Mouse (Mus musculus) skeletal muscle tissue, adult 2 months (tissue): ENCODE measurements around the gene Plek.
"Not testable (repeated sequence)": the region's sequence is repeated elsewhere in the genome, so short reads cannot be mapped to it uniquely, and the experiment has no call there.

Experiments
- DNase-seq: peaks from one replicate; pipeline ENCODE4 v3.0.0-alpha.2; 2012; ENCODE audit warnings: low read depth, low spot score

The Plek gene

GRCm38 (mm10) chr11:17051545-17052475 lies at the start of gene Plek, which contains the start of gene Cnrip1:
TSS of gene Plek (minus strand) at chr11:17052381.
TSS of gene Cnrip1 (plus strand) at chr11:17051586.
- peak; percentile 50 for DNase-seq

DNA sequence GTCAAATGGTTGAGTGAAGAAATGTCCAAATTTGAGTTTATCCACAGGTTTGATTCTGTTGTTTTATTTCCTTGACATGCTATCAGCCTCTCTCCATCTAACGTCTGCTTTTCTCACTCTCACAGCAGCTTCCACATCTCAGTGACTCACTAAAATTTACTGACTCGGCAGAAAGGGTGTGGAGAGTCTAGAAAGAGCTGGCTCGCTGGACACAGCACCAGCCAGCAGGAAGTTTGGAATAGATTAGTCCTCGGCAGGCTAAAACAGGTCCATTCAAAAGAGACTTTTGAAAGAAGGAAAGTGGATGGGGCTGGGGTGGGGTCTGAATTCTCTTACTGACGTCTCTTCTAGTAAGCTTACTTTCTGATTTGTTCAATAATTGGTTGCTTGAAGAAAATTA lies 33.9 kb upstream of the Plek start:
- DNase-seq = peak; percentile 27

- peak; percentile 82 for DNase-seq
Measured at GRCm38 (mm10) chr11:17083866-17084265, 31.7 kb upstream of the Plek start.

- DNase-seq = no peak
Measured at GRCm38 (mm10) chr11:17083455-17083854, 31.3 kb upstream of the Plek start.

DNA sequence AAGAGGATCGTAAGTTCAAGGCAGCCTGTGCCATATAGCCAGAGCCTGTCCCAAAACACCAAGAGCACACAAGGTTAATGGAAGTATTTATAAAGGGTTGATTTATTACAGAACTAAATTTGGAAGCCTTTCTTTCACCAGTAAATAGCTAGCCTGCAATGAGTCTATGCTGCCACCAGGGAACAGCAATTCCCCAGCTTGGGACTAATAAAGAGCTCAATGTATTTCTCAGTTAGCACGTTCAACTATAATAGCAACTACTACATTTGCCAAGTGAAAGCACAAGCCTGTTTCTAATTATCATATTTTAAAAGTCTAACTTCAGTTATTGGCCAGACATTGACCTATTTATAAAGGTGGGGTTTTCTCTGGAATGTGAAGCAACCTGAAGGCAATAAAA lies 30.8 kb upstream of the Plek start:
- no peak for DNase-seq

DNA sequence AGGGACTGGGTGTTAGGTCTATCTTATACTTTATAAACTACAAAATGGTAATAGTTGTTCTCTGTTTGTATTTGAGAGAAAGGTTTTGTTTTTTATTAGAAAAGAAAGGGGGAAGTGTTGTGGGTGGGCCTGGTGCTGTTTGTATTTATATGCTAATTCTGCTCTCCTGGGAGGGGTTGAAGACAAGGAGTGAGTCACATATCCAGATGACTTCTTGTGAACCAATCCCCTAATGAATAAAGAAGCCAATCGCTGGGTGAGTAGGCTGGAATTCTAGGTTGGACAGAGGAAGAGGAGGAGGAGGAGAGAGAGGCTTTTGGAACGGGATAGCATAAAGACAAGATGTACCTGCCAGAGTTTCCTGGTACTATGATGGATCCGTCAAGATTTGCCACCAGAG lies 29.9 kb upstream of the Plek start:
- no peak for DNase-seq

DNA sequence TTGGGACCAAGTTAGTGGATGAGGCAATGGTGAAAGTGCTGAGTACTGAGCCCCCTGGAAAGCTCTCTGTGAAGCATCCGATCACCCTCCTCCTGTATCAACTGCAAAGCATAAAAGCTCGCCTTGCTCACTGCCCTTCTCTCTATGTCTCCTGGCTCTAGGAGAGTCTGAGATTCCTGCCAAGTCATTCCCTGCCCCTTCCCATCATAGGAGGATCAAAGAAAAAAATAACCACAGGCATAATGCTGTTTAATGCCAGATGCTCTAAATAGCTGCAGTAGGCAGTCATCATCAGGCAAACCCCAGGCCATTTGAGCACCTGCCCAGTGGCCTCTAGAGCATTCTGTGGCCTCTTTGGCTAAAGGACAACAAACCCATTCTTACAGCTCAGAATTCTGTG lies 23.5 kb upstream of the Plek start:
- peak; percentile 81 for DNase-seq

- not testable (repeated sequence) for DNase-seq
Measured at GRCm38 (mm10) chr11:17069360-17069759, 17.2 kb upstream of the Plek start.

DNA sequence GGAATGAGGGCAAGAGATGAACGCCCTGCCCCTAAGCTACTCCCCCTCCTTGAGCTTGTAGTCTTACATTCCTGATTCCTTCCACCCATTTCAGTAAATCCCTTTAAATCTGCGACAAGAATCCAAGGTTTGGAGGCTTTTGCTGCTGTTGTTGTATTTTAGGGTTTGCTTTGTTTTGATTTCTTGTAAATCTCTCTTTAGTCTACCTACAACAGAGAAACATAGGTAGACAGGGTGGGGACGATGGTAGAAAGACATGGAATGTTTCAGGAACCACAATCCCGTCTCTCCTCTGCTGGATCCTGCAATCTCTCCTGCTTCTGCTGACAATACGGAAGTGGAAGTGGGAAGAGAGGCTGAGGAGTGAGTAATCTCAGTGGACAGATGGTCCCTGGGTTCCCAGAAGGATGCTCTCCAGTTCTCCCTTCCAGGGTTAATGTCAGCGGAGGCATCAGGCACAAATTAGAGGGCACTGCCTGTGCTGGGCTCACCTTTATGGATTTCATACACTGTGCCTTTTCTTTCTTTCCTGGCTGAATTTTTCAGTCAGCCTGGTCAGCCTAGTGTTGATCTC lies 382 bp upstream of the Plek start:
- DNase-seq = no peak

DNA sequence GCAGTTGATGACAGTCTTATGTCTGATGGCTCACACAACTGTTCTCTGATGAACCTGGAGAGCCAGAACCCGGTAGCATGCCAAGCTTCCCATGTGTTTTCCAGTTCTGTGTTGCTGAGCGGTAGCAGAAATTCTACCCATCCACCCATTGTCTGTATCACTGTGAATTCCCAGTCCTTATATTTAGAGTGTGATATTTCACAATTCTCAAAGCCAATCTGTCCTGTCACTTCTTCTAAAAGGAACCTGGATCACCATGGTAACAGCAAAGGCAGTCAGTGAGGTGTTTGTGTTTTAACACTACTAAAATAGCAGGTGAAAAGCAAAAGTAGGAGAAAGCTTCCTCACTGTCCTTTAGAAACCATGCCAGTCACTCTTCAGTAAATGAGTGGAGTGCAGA lies 6.4 kb downstream of the Plek start:
- no peak for DNase-seq

DNA sequence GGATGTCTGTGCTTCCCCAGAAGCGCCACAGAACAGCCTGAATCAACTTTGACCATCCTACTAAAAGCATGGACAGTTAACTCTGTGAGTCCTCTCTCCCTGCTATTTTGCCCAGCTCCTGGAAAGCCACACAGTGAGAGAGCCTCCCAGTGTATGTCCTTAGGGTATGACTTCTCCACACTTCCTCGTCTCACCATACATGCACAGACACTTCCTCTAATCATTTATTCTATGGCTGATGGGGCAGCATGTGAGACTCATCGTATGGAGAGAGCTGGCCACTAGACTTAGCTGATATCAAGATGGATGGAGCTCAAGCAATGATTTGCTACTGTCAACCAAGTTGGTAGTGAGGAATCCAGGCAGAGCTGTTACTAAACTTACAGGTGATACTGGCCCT lies 28.2 kb downstream of the Plek start:
- no peak for DNase-seq

DNA sequence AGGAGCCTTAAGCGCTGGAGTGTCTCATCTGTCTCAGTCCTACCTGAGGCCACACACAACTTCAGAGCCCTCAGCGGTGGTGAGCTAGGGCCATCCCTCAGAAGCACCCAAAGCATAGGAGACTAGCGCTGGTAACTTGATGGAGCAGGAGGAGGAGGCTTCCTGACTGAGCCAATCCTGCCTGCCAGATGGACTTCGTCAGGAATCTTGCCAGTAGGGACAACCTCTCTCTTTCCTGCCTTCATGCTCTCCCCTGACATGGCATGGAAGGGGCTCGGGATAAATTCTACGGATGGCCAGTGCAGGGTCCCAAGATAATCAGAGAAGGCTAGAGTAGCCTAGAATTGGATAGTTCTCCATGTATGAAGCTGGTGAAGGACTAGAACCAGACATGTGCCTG lies 29.0 kb downstream of the Plek start:
- no peak for DNase-seq

- DNase-seq = no peak
Measured at GRCm38 (mm10) chr11:17019328-17019727, 32.9 kb downstream of the Plek start.

GRCm38 (mm10) chr11:17012948-17013347 lies 39.2 kb downstream of the Plek start:
- no peak for DNase-seq

- peak; percentile 37 for DNase-seq
Measured at GRCm38 (mm10) chr11:17008498-17008941, 43.7 kb downstream of the Plek start.

- no peak for DNase-seq
Measured at GRCm38 (mm10) chr11:17007517-17008173, 44.5 kb downstream of the Plek start.

- DNase-seq = not testable (repeated sequence)
Measured at GRCm38 (mm10) chr11:17006526-17006925, 45.7 kb downstream of the Plek start.

DNA sequence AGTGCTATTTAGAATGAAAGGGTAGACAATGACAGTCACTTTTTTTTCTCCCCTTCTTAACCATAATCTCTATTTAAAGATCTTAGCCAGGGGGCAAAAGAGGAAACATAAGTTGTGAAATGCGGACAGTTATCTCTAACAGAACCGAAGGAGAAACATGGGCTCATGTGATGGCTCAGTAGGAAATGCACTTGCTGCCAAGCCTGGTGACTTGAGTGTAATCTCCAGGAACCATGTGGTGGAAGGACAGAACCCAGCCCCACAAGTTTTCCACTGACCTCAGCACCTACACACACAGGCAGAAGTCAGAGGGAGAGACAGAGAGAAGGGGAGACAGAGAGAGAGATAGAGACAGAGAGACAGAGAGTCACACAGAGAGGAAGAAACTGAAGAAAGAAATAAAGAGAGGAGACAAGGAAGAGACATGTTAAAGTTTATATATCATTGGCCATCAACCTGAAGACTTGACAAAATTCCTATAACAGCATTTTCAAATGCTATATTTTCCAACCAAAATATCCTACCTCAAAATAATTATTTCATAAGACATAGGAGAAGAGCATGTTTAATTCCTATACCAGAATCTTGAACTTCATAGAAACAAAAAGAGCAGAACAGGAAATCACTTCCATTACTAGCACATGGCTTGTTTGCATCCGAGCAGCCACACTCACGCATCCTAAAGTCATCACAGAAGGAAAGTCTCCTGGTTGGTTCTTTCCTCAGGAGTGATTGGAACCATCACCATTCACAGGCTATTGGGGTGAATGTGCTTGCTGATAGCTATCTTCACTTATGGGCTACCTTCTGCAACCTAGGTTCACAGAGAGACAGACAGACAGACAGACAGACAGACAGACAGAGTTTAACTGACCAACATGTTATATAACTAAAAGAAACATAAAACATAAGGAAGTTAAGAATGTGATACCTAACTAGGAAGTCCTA lies 47.0 kb downstream of the Plek start:
- peak; percentile 47 for DNase-seq

DNA sequence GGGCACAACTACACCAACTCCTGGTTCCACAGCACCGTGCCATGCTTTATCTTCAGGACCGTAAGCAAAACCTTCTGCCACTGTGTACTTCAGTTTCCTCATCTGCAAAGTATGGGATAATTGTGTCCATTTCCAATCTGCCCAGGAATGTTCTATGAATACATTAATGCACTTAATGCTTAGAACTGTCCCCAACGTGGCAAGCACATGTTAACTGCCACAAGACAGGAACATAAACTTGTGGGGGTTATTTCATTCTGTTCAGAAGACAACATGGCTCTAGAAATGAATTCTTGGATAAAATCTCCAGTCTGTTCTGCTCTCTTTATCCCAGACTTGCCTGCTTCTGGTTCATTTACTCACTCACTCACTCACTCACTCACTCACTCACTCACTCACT lies 48.4 kb downstream of the Plek start:
- DNase-seq = no peak

GRCm38 (mm10) chr11:17002739-17003373 lies 49.3 kb downstream of the Plek start:
- no peak for DNase-seq
